Mouse (Mus musculus) layer of hippocampus, postnatal 36 days (tissue): ENCODE measurements around the gene Ebf4. TPM values are rescaled to one million over a fixed set of nuclear protein-coding genes. Genes with fewer than 3 reads are reported as not detected.
A peak's percentile ranks its signal among the peaks of the same experiment; 100 is the strongest.
"Not testable (repeated sequence)": the region's sequence is repeated elsewhere in the genome, so short reads cannot be mapped to it uniquely, and the experiment has no call there.

Experiments used
- DNase-seq, 2 experiments: peaks; one replicate each; pipeline ENCODE4 v3.0.0; 2022
- total RNA-seq, 2 experiments: library from RNA; stranded (reverse); gene quantifications; 2 replicates each; pipeline ENCODE4 v1.2.3; 2021

Gene Ebf4
- total RNA-seq, 2 experiments from 2014 or later = 11.4 to 11.7 TPM

- peak; percentile 54 to 59 for DNase-seq
Measured at GRCm38 (mm10) chr2:130295331-130296133, 563 bp downstream of the Ebf4 start.

GRCm38 (mm10) chr2:130296134-130296745 lies 1.3 kb downstream of the Ebf4 start:
- no peak for DNase-seq

- DNase-seq = no peak
Measured at GRCm38 (mm10) chr2:130297580-130297979, 2.6 kb downstream of the Ebf4 start.

GRCm38 (mm10) chr2:130303014-130303413 lies 8.0 kb downstream of the Ebf4 start:
- no peak for DNase-seq

- no peak for DNase-seq
Measured at GRCm38 (mm10) chr2:130327057-130327456, 32.1 kb downstream of the Ebf4 start.

GRCm38 (mm10) chr2:130329502-130329901 lies 34.5 kb downstream of the Ebf4 start:
- DNase-seq = no peak

- DNase-seq = no peak
Measured at GRCm38 (mm10) chr2:130335112-130335511, 40.1 kb downstream of the Ebf4 start.

GRCm38 (mm10) chr2:130340464-130341219 lies 45.7 kb downstream of the Ebf4 start:
- DNase-seq = no peak

- DNase-seq = no peak
Measured at GRCm38 (mm10) chr2:130341220-130341580, 46.2 kb downstream of the Ebf4 start.

- no peak for DNase-seq
Measured at GRCm38 (mm10) chr2:130350376-130350775, 55.4 kb downstream of the Ebf4 start.

- DNase-seq = peak; percentile 22 to 43
Measured at GRCm38 (mm10) chr2:130351758-130352339, 56.9 kb downstream of the Ebf4 start.

GRCm38 (mm10) chr2:130353411-130353810 lies 58.4 kb downstream of the Ebf4 start:
- DNase-seq = no peak

GRCm38 (mm10) chr2:130353889-130354288 lies 58.9 kb downstream of the Ebf4 start:
- no peak for DNase-seq

- no peak for DNase-seq
Measured at GRCm38 (mm10) chr2:130357551-130357950, 62.6 kb downstream of the Ebf4 start.

- no peak for DNase-seq
Measured at GRCm38 (mm10) chr2:130358852-130359251, 63.9 kb downstream of the Ebf4 start.

GRCm38 (mm10) chr2:130362511-130363026 lies 67.6 kb downstream of the Ebf4 start:
- DNase-seq = peak; percentile 21 to 59

- DNase-seq = no peak
Measured at GRCm38 (mm10) chr2:130365211-130366094, 70.5 kb downstream of the Ebf4 start.

GRCm38 (mm10) chr2:130367386-130367785 lies 72.4 kb downstream of the Ebf4 start:
- no peak for DNase-seq

GRCm38 (mm10) chr2:130373026-130373425 lies 78.1 kb downstream of the Ebf4 start:
- DNase-seq = not testable (repeated sequence)

GRCm38 (mm10) chr2:130374951-130375350 lies 80.0 kb downstream of the Ebf4 start:
- no peak for DNase-seq

- no peak for DNase-seq
Measured at GRCm38 (mm10) chr2:130383205-130383604, 88.2 kb downstream of the Ebf4 start.

- no peak for DNase-seq
Measured at GRCm38 (mm10) chr2:130383895-130384294, 88.9 kb downstream of the Ebf4 start.
